Mouse (Mus musculus) gastrocnemius, adult 18-20 months (tissue): ENCODE measurements around the gene Dlk1. TPM values are rescaled to one million over a fixed set of nuclear protein-coding genes. Genes with fewer than 3 reads are reported as not detected.
"Not testable (repeated sequence)": the region's sequence is repeated elsewhere in the genome, so short reads cannot be mapped to it uniquely, and the experiment has no call there.

ENCODE experiments used
- DNase-seq: peaks from one replicate; pipeline ENCODE4 v3.0.0; 2021; ENCODE audit warnings: low spot score
- total RNA-seq, 2 experiments: library from RNA; stranded (reverse); gene quantifications; 2 replicates each; pipeline ENCODE4 v1.2.3; 2021

Dlk1 gene
- total RNA-seq, 2 experiments from 2014 or later, result 0.69 to 1.1 TPM

DNA sequence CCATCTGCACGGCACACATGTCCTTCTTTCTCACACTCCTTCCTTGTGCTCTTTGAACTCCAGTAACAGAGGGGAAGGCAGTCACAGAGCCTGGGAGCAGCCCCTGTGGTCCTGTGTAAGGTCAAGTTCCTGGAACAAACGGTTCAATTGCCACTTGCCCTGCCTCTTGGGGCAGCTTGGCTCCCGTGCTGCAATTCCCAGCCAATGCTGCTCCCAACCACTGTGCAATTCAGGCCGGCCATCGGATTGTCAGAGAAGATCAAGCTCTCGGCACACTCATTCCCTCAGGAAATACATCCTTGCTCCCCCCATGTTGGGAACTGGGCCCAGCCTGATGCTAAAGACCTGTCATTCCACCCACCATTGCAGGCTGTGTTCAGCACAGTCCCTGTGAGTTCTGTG lies 21.0 kb downstream of the Dlk1 start:
- DNase-seq, result no peak

DNA sequence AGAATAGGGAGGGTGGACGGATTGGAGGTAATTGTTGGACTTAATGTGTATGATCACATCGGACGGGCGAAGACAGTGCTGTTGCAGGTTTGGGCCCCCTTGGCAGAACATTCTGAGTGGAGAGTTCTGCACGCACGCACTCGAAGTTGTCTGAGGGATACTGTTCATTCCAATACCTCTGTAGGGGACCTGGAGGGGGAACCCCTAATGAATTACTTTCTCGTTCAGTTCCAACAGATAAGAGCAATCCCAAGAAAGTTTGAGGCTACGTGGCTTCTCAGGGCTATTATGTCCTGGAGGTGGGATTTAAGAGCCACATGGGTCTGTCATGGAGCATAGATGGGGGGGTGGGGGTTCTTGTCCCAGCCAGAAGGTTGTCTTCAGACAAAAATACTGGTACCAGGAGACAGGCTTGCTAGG lies 21.6 kb downstream of the Dlk1 start:
- no peak for DNase-seq

DNA sequence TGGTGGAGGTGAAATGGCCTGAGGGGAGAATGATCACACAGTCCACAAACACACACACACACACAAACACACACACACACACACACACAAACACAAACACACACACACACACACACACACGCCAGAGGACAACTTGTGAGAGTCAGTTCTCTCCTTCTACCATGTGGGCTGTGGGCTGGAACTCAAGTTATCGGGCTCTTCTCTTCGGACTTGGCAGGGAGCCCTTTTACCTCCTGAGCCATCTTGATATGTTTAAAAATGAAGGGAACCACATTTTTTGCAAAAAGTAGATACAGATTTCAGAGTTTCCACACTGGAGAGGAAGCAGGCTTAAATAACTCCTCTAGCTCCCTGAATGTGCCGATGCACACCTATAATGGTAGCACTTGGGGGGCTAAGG lies 22.9 kb downstream of the Dlk1 start:
- no peak for DNase-seq

DNA sequence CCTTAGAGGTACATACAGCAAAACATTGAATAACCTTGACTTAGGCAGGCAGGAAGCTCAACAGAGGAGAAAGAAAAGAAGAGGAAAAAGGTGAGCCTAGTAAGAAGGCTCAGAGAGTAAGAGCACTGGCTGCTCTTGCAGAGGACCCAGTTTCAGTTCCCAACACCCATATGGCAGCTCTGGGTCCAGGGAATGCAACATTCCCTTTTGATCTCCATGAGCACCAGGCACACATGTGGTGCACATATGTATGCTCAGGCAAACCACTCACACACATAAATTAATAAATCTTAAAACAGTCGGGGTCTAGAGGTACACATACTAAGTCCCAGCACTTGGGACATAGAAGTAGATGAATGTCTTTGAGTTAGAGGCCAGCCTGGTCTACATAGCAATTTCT lies 33.9 kb downstream of the Dlk1 start:
- not testable (repeated sequence) for DNase-seq

DNA sequence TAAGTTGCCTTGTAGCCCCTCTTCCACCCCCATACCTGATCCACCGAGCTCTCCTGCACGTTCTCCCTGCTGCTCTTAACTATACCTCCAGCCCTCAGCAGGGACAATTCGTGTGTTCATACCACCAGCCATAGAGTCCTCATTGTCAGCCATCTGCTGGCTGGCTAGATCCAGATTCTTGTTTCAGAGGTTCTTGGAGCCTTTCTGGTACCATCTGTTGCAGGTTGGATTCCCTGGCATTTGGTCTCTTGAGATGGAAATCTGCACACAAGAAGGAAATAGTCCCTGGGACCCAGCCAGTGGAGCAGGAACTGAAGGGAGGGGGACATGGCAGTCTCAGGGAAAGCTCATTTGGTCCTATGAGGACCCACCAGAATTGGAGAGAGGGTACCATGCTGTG lies 39.1 kb downstream of the Dlk1 start:
- no peak for DNase-seq

DNA sequence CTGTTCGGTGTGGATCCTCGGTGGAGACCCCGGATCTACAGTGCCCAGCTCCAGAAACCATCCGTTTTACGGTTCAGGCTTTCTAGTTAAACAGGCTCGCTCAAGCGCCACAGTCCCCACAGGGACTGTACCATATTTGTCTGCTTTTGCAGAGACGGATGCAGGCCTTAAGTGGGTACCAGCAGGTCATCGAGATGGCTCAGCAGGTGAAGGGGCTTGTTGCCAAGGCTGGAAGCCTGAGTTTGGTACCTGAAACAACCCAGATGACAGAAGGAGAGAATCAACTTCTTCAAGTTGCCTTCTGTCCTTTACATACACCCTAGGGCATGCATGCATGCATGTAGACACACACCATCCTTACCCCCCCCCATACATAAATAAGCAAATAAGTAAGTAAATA lies 40.8 kb downstream of the Dlk1 start:
- DNase-seq, result no peak

DNA sequence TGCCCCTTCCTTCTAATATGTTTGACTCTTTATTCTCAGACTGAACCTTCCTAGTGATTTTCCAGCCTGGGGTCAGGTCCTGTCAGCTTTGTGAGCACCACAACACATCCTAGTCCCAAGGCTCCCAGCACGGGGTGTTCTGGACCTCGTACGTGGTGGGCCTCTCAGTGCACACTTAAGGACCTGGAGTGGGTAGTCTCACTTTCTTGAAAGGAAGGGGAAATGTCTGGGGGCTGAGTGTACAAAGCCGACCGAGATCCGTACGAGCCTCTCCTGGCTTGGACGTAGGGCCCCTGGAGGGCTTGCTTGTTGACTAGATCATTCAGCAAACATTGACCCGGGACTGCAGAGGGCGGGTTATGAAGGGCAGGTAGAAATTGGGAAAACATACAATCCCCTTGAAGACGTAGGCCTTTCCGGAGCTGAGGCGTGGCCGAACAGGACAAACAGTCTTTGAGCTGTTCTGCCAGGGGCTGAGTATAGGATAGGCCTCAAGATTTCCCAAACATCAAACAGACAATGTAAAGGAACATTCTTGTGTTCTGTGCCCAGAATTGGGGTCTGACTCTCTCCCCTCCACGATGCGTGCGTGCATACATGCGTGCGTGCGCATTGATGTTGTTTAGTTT lies 42.5 kb downstream of the Dlk1 start:
- DNase-seq, result no peak

DNA sequence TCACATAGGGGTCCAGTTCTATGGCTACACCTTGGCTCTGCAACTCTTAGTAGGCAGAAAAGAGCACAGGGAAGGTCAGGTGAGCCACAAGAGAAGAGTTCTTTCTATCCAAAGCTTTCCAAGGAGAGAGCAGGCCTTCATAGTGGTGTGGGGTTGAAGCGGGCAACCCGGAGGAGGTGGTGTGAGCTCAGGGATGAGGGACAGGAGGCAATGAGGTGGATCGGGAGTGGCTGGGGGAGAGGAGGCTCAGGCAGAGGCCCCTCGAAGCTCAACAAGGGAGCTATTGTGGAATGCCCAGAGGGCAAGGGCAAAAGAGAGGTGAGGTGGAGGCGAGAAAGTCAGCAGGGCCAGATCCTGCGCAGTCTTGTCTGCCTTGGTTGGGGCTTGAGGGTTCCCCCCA lies 43.8 kb downstream of the Dlk1 start:
- no peak for DNase-seq

DNA sequence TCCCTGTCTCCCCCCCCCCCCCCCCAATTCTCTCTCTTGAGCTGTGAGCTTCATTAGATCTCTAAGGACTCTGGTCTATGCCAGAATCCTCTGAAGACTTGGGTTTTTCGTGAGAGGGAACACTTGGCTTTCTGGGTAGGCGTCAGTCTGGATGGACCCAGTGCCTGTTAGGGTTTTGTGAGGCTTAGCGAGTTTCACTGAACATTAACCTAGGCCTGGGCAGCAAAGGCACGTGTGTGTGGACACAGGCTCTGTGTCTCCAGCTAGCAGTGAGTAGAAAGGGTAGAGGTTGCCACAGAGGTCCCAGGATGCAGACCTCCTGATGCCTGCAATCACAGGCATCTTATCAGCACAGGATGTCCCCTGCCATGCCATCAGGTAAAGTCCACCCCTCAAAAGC lies 48.4 kb downstream of the Dlk1 start:
- no peak for DNase-seq

DNA sequence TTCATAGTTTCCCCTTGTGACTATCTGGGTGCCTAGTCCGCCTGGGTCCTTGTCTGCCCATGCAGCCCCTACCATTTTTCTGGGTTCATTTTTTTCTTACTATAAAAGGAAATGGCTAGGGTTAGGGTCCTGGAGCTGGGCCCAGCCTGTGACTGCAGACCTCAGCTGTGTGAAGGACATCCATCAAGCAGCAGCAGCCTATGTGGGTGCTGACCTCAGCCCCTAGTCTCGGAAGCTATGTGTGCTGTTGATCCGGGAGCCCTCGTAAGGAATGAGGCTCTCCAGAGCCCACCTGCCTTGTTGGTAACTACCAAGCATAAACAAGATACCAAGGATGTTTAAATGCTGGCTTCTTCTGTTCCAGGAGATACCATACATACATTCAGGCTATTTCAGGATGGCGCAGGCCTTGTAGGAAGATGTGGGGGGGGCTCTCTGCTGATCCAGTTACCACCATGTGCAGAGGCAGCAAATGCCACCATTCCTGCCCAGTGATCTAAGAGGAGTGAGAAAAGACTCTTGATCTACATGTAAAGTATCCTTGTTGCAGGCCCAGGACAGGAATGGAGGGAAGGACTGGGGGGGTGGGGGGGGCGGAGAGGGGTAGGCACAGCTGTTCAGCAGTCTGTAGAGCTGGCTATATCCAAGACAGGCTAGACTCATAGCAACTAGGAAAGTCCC lies 49.9 kb downstream of the Dlk1 start:
- DNase-seq, result no peak

DNA sequence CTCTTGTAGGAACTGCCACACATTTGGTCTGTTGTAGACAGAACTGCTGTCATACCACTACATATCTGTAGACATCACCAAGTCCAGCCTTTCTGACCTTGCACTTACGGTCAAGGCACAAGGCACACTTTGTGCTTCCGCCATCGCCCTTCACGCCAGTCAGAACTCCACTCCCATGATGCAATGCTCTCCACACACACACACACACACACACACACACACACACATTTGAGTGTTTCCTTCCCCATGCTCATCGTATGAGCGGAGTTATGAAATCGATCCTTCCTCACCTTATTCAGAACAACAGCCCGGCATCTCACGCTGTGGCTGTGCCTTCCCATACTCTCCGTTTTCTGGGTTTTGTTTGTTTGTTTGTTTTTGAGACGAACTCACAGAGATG lies 55.1 kb downstream of the Dlk1 start:
- DNase-seq, result no peak

DNA sequence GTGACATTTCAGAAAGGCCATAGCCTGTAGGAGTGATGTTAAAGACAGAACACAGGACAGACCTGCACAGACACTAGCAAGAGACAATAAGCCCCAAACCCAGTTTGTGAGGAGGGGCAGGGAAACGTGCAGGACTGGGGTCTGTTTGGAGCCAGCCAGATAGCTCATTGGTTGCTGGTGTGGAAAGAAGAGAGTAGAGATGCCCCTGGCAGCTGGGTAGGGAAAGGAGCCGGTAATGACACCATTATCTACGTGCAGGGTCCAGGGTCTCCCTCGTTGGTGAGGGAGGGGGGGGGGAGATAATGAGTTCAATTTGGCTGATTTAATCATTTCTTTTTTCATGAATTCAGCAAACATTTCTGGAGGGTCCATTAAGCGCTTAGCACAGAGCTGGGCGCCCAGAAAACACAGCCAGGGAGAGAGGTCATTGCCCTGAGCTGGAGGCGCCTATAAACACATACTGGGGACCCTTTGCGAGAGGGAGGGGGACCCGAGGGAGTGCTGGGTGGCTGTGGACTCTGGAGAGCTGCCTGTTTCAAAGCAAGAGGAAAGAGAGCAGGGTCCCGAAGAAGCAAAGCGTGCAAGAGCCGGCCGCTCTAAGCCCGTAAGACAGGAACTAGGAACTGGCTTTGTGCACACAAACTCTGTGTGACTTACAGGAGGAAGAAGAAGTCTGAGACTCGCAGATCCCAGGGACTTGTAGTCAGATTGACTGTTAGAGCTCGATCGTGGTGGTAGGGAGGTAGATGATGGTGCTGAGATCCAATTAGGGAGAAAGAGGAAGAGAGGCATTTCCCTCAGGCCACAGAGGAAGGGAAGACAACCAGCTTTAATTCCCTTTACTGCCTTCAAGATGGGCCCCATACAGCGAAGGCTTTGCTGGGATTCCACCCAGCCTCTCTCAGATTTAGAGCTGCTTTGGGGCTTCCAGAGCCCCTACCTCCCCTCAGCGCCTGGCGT lies 56.2 kb downstream of the Dlk1 start:
- DNase-seq, result no peak

DNA sequence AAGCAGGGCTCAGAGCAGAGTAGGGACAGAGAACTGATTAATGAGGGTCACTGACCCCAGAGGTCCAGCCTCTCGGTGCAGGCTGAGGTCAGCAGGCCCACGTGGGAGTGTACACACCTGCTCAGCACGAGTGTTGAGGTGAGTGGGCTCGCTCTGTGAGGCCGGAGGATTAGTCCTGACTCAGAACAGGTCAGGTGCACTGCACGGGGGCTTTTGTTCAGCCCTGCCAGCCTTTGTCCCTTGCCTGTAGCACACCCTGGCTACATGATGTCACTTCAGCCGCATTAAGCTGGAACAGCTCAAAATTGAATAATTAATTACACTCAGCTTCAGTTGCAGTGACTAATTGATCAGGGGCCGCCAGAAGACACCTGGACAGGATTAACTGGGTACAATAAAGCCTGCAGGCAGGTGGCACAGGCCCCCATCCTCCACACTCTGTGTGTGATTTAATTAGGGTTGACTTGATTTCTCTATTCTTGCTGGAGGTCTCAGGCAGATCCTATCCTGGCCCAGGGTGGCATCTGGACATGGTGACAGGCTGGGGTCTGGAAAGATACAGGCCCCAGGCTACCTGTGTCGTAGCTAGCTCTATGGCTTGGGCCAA lies 57.0 kb downstream of the Dlk1 start:
- DNase-seq, result no peak

DNA sequence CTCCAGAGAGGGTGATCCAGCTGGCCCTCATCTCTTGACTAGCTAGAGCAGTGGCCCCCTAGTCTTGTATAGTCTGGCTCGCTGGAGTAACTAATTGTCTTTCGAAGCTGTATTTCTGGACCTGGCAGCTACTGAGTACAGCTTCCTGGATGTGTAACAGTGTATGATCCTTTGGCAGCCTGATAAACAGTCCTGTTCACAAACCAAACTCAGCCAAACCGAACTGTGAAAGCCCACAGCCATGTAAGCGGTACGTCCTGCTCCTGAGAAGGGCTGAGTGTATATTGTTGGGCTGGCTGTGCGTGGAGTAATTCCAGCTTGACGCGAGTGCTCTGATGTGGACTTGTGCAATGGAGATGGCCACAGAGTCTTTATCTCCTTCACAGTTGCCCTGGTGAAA lies 57.6 kb downstream of the Dlk1 start:
- no peak for DNase-seq

DNA sequence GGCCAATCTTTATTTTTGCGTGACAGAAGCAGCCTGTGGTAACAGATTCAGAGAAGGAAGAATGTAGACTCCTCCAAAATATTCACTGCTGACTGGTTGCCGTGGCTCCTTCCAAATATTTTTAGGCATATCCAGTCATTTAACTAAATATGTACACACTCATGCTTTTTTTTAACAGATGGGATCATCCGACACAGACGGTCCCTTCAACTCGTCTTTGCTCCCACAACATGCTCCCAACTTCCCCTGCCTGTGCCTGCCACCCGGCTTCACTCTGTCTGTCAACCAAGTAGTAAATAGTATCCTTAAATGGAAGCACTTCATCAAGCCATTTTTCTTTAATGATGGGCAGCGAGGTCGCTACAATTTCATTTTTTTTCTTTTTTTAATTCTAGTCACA lies 58.8 kb downstream of the Dlk1 start:
- DNase-seq, result no peak

DNA sequence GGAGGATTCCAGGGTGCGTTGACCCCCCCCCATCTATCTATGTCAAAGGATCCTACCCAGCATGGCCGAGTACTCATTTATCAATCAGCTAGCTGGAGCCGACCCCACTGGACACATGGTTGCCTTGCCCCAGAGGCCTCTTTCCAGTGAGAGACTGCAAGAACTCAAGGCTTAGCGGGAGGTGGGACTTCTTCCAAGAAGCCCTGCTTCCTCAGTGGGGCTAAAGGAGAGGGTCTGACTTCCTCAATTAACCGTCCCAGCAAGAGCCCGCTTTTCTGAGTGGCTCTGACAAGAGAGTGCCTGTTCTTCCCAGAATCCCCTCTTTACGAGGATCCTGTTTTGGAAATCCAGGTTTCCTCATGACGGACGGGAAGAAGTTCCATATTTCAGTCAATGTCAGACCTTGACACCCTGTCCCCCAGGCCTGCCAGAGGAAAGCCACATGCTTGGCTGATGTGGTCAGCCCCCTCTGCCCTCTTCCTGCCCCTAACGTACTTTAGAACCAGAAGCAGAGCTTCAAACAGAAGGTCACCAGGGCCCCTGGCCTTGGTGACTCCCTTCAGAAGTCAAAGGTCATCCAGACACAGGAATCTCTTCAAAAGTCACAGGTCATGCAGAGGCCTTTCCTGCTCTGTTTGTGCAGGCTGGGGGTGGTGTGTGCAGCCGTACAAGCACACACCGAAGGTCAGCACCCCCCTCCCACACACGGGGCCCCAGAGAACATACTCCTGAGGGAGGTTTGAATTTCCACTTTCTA lies 59.7 kb downstream of the Dlk1 start:
- DNase-seq, result no peak

Other genes with a start within 250 kb of the Dlk1 start
- gene Rtl1, start 147.5 kb downstream of the Dlk1 start, total RNA-seq, result not detected